Mouse (Mus musculus): ENCODE data around the gene Atp6v1b1. TPM values are rescaled to one million over a fixed set of nuclear protein-coding genes. Genes with fewer than 3 reads are reported as not detected.

The Atp6v1b1 gene
- not detected for polyA plus RNA-seq (2015; fragmentation: Illumina TruSeq; extraction: RNeasy Lipid Tissue Mini Kit (QIAGEN cat#74804); ENCODE audit: insufficient read depth, low replicate concordance)

DNA sequence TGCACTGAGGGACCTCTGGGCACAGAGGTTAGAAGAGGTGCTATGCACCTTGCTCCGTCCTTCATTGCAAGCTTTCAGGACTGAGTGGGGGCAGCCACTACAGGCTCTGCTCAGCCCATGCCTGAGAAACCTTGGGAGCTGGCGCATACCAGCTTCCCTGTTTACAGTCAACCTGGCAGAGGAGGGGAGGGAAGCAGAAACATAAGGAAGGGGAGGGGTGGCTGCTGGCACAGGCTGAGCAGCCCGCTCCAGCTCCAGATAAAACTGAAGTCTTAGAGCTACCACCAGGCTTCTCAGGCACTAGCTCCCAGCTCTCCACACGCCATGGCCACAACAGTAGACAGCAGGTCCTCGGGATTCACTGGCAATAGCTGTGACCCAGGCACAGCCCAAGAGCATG, at the start of gene Atp6v1b1:
TSS of gene Atp6v1b1 (plus strand) at position 230 of the 400 bp plus-strand sequence.

DNA sequence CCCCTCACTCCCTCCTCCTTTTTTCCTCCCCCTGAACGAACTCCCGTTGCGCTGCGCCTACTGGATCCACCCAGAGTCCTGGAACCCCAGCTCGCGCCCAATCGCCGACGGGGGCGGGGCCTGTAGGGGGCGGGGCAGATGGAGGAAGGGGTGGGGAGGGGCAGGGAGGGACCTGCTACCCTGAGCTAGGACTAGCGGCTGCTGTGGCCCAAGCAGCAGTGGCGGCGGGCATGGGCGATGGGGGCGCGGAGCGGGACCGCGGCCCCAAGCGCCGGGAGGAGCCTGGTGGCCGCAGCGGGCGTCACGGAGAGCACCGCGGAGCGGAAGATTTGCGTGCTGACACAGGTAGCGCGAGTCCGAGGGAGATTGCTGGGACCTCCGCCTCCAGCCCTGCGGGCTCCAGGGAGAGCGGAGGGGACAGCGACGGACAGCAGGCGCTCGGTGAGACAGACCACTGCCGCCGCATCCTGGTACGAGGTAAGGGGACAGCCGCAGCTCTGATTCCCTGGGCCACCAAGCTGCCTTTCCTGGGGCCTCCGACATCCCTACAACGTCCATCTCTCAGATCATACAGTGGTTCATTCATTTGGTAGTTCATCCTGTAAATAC, 31.6 kb upstream of the Atp6v1b1 start, which contains the start of gene Vax2:
TSS of gene Vax2 (plus strand) at position 198 of the 609 bp plus-strand sequence.

DNA sequence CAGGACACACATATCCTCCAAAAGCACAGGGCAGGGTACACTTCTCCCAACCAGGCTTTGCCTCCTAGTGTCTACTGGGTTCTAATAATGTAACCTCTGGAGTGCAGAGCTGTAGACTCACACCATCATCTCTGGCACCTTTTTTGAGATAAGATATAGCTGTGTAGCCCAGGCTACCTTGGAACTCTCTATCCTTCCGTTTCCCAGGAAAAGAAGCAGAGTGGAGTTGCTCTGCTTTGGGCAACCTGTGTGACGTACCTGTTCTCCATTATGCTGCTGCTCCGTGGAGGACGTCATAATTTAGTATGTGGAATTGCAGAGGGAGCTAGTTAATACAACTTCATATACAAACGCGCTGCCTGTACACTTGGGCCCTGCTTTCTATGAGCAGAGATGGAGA, 19.6 kb downstream of the Atp6v1b1 start, which contains the start of gene Ankrd53:
TSS of gene Ankrd53 (plus strand) at position 301 of the 400 bp plus-strand sequence.

DNA sequence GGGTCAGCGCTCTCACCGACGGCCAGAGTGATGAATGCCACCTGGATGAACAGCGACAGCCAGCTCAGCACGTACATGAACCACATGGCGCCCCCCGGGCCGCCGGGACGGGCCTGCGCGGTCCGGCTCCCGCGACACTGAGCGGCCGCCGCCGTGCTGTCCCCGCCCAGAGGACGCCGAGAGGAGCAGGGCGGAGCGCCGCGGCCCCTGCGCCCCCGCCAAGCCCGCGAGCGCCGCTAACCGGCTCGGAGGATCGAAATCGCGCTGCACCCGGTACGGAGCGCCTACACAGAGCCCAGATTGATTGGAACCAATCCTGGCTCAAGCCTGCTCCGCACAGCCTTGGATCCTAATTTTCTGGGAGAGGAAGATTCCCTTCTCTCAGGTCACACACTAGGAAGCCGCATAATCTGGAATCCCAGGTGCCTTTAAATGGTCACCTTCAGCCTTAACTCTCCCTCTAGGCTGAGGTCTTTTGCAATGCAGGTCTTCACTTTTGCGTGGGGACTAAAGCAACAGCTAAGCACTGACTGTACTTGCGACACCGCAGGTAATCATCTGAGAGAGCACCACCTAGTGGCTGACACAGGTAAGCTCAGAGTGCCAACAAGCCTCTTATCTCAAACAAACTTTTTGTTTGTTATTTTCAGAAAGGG, 33.0 kb downstream of the Atp6v1b1 start, which contains the start of gene Tex261:
TSS of gene Tex261 (minus strand) at position 176 of the 656 bp plus-strand sequence.

DNA sequence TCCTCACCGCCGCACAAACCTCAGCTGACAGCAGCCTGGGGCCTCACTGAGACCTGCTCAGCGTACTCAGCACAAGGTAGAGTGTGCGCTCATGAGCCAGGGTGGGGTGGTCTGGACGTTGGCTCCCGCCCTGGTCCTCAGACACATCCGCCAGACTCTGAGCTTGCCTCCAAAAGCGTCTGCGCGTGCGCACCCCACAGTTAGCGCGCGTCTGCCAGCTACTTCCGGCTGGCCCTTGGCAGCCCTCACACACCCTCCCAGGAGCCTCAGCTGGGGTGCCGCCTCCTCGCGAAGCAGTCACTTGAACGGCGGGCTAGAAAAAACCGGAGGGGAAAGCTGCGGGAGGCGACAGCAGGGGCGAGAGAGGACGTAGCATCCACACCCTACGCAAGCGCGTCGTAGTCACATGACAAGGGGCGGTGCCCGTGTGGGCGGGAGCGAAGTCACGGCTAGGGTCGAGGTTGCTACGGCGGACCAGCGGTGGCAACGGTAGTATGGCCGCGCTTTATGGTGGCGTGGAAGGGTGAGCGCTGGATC, 52.0 kb downstream of the Atp6v1b1 start, which contains the start of gene Nagk:
TSS of gene Nagk (plus strand) at position 223 of the 537 bp plus-strand sequence.

Other genes with a start within 250 kb of the Atp6v1b1 start
- 75.7 TPM for gene Dguok, start 236.0 kb upstream of the Atp6v1b1 start, polyA plus RNA-seq (2015; fragmentation: Illumina TruSeq; extraction: RNeasy Lipid Tissue Mini Kit (QIAGEN cat#74804); ENCODE audit: insufficient read depth, low replicate concordance)
- gene Actg2, start 206.7 kb upstream of the Atp6v1b1 start, polyA plus RNA-seq (2015; fragmentation: Illumina TruSeq; extraction: RNeasy Lipid Tissue Mini Kit (QIAGEN cat#74804); ENCODE audit: insufficient read depth, low replicate concordance) = 11.0 TPM
- 23.9 TPM for gene Stambp, start 170.3 kb upstream of the Atp6v1b1 start, polyA plus RNA-seq (2015; fragmentation: Illumina TruSeq; extraction: RNeasy Lipid Tissue Mini Kit (QIAGEN cat#74804); ENCODE audit: insufficient read depth, low replicate concordance)
- gene Clec4f, start 86.8 kb upstream of the Atp6v1b1 start, polyA plus RNA-seq (2015; fragmentation: Illumina TruSeq; extraction: RNeasy Lipid Tissue Mini Kit (QIAGEN cat#74804); ENCODE audit: insufficient read depth, low replicate concordance) = not detected
- gene Cd207, start 65.1 kb upstream of the Atp6v1b1 start, polyA plus RNA-seq (2015; fragmentation: Illumina TruSeq; extraction: RNeasy Lipid Tissue Mini Kit (QIAGEN cat#74804); ENCODE audit: insufficient read depth, low replicate concordance) = 3.3 TPM
- not detected for gene Vax2, start 31.7 kb upstream of the Atp6v1b1 start, polyA plus RNA-seq (2015; fragmentation: Illumina TruSeq; extraction: RNeasy Lipid Tissue Mini Kit (QIAGEN cat#74804); ENCODE audit: insufficient read depth, low replicate concordance)
- gene Ankrd53, start 19.7 kb downstream of the Atp6v1b1 start, polyA plus RNA-seq (2015; fragmentation: Illumina TruSeq; extraction: RNeasy Lipid Tissue Mini Kit (QIAGEN cat#74804); ENCODE audit: insufficient read depth, low replicate concordance) = not detected
- 46.2 TPM for gene Tex261, start 32.8 kb downstream of the Atp6v1b1 start, polyA plus RNA-seq (2015; fragmentation: Illumina TruSeq; extraction: RNeasy Lipid Tissue Mini Kit (QIAGEN cat#74804); ENCODE audit: insufficient read depth, low replicate concordance)
- 34.6 TPM for gene Nagk, start 52.0 kb downstream of the Atp6v1b1 start, polyA plus RNA-seq (2015; fragmentation: Illumina TruSeq; extraction: RNeasy Lipid Tissue Mini Kit (QIAGEN cat#74804); ENCODE audit: insufficient read depth, low replicate concordance)
- 34.6 TPM for gene Paip2b, start 88.8 kb downstream of the Atp6v1b1 start, polyA plus RNA-seq (2015; fragmentation: Illumina TruSeq; extraction: RNeasy Lipid Tissue Mini Kit (QIAGEN cat#74804); ENCODE audit: insufficient read depth, low replicate concordance)
- 186 TPM for gene Zfp638, start 124.1 kb downstream of the Atp6v1b1 start, polyA plus RNA-seq (2015; fragmentation: Illumina TruSeq; extraction: RNeasy Lipid Tissue Mini Kit (QIAGEN cat#74804); ENCODE audit: insufficient read depth, low replicate concordance)

Data from spleen, adult 10 weeks (tissue).